Mouse (Mus musculus) layer of hippocampus, postnatal 10 days (tissue): ENCODE data around the gene Traf6. TPM values are rescaled to one million over a fixed set of nuclear protein-coding genes. Genes with fewer than 3 reads are reported as not detected.
A peak's percentile ranks its signal among the peaks of the same experiment; 100 is the strongest.

Experiments used
- DNase-seq, 2 experiments: peaks; one replicate each; pipeline ENCODE4 v3.0.0; 2021; ENCODE audit warnings: low spot score in 2 of 2
- long read RNA-seq: library from polyadenylated mRNA; stranded (forward); transcript quantifications from one replicate; pipeline ENCODE4 v2.0.0, GENCODE M21; 2023
- total RNA-seq, 2 experiments: library from RNA; stranded (reverse); gene quantifications; 2 replicates each; pipeline ENCODE4 v1.2.3; 2021

Gene Traf6
- total RNA-seq, result 10 to 100 TPM; 13.2 to 13.6 TPM
- long read RNA-seq, full-length matches to known transcripts, result 1 of 4 reads
- long read RNA-seq, partial matches to known transcripts, result 0 of 4 reads
- long read RNA-seq, other reads (novel, unspliced or antisense), result 3 of 4 reads

DNA sequence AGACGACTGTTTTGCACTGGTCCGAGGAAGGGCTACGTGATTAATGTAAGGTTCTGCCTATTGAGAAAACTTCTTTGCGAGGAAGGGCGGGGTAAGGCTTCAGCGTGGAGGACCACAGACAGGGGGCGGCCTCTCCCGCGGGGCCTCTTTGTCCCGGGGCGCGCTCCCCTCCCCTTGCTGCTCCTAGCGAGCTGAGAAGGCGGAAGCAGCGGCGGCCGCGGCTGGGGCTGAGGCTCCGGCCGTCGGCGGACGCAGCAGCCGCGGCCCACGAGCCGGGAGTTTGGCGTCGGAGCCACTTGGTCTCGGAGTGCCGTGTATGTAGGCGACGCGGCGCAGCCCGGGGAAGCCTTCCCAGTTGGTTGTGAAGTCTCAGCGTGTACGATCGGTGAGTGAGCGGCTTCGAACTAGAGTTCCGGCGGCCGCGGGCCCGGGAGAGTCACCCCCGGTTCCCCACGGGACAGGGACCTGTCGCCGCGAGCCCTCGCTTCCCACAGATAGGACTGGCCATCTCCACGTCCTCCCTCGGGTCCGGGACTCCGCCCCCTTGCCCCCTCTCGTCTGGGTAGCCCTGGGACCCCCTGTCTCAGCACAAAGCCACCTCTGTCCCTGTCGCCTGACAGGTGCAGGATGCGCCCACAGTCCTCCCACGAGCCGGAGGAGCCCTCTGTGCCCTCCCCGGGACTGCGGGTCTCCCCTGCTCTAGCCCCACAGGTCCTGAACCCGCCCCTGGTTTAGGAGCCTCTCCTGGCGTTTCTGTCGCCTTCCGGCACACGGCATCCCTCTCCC is at the start of gene Traf6:
TSS of gene Traf6 (plus strand) at position 194 of the 786 bp plus-strand sequence.
- peak; percentile 82 to 89 for DNase-seq

DNA sequence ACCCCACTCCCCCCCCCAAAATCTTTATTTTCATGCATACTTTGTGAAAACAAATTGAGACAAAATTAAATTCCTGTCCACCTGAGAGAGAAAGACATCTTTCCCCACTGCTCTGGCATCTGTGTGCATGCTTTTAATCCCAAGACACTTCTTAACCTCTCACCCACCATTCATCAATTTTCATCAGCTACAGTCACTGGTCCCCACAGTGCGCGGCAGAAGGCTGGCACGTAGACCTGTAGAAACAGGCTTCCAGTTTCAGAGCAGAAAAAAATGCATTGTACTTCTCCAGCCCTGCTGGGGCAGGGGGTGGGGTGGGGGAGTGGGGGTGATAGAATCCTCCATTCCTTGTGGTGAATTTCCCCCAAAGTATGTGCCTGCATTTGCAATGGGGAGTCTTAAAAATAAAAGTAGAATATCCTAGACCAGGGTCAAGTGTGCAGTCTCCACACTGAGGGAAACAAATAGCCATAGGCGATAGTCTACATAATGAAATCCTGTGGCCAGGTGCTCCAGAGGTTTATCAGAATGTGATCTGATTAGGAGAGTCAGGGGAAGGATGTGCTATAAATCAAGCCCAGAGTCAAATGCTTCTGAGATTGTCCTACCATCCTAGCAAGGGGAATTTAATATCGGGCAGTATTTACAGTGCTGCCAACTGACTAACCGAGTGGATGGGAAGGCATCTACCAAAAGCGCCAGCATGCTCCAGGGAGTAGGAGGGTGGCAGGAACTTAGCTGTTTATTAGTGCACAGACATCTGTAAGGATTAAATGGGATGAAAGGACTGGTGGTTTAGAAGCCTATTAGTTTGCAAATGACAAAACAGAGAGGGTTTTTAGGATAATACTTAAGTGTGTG is 39.0 kb upstream of the Traf6 start:
- no peak for DNase-seq

DNA sequence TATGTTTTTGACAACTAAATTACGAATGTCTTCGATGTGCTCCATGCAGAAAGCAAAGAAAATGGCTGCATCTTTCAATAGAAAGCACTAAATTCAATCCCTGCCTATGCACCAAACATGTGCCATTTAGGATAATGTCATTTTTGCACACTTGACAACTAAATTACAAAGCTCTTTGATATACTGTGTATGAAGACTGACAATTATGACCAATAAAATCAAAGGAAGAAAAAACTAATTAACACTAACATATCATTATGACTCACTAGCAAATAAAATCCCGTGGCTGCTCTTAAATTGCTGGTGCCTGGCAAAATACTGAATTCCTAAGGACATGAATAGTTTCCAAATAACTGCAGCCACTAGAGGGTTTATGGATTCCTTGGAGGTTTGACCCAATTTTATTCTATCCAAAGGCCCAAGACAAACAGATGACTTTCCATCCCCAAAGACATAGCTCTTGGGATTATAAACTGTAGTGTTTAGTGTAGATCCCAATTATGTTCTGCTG is 38.3 kb upstream of the Traf6 start:
- DNase-seq, result no peak

DNA sequence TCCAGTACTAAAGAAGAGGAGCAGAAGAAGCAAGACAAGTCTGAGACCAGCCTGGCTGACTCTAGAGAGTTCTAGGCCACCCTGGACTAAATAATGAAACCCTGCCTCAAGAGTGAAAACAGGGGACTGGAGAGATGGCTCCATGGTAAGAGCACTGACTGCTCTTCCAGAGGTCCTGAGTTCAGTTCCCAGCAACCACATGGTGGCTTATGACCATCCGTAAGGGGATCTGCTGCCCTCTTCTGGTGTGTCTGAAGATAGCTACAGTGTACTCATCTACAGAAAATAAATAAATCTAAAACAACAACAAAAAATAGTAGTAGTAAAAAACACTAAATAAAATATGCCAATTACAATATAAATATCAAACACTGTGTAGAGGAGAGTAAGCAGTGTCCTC is 32.4 kb upstream of the Traf6 start:
- DNase-seq, result no peak

DNA sequence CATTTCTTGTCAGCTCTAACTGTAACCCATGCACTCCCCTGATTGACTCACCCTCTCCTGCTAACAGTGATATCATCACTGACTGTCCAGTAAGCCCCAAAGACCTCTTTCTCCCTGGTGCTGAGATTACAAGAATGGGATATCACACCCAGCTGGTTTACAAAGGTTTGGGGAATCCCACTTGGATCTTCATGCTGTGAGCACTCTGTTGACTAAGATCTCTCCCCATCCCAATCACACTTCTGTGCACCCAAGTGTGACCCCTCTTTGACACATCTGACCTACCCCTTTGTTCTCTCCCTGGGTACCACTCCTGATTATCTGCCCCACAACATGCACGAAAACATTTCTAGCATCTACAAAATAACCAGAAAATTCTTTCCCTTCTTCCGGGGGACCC is 29.9 kb upstream of the Traf6 start:
- no peak for DNase-seq

DNA sequence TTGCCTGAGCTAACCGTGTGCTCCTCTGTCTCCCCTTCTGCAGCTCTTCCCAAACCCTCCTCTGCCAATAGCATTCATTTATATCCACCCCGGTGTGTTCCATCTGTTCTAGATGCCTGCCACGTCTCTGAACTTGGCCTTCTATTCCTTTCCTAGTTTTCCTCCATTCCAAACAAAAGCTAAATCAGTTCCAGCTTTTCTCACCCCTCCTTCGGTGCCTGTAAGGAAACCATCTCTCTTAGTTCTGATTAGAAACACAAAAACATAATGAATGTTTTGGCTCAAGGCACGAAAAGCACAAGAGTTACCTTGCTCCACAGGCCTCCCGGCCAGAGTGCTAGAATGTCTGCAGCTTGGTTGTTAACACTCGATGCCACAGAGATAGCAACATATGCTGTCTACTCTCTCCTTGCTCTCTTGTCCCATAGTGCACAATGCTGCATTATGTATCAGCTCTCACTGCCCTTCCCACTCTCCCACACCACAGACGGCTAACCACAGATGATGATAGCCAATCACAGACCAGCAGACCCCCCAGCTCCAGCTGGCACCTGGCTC is 29.0 kb upstream of the Traf6 start, which contains the start of the genes Rag1 and B230118H07Rik:
TSS of gene Rag1 (minus strand) at position 388 of the 558 bp plus-strand sequence.
TSS of gene B230118H07Rik (minus strand) at position 419 of the 558 bp plus-strand sequence.
- no peak for DNase-seq

DNA sequence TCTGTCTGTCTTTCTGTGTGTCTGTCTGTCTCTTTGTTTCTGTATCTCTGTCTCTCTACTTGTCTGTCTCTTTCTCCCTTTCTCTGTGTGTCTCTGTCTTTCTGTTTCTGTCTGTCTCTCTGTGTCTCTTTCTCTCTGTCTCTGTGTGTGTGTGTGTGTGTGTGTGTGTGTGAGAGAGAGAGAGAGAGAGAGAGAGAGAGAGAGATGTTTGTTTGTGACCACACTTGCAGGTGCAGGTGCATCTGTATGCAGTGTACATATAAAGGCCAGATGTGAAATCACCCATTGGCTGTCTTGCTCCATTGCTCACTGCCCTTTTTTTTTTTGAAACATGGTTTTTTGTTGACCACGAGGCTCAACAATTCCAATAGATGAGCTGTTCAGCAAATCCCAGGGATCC is 27.8 kb upstream of the Traf6 start:
- DNase-seq, result no peak

DNA sequence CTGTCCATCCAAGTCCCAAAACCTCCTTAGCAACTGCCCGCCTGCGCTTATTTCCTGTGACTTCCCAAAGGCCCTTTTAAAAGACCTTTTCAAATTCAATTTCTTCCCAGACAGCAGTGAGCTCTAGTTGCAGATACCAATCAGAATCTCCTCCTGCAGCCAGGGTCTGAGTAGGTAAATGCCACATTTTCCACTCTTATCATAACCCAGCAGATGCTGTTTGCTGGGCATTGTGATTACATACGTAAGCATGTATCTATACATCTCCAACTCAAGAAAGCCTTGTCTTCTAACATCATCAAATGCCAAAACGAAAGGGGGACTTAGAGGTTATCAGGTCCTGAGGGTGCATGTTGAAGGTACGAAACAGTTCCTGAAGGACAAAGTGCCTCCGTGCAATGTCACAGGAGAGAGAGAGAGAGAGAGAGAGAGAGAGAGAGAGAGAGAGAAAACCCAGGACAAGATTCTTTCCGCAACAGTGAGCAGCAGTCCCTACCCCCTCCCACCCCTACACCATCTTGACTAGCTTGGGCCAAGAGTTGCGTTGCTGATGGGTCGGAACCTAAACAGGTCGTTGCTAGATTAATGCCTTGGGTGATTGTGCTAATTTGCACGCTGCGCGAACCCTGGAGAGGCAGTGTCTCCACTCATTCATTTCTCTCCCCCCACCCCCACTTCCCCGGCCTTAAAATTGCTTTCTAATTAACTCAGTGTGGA is 25.9 kb upstream of the Traf6 start:
- DNase-seq, result peak in 1 of 2 experiments; percentile 16

DNA sequence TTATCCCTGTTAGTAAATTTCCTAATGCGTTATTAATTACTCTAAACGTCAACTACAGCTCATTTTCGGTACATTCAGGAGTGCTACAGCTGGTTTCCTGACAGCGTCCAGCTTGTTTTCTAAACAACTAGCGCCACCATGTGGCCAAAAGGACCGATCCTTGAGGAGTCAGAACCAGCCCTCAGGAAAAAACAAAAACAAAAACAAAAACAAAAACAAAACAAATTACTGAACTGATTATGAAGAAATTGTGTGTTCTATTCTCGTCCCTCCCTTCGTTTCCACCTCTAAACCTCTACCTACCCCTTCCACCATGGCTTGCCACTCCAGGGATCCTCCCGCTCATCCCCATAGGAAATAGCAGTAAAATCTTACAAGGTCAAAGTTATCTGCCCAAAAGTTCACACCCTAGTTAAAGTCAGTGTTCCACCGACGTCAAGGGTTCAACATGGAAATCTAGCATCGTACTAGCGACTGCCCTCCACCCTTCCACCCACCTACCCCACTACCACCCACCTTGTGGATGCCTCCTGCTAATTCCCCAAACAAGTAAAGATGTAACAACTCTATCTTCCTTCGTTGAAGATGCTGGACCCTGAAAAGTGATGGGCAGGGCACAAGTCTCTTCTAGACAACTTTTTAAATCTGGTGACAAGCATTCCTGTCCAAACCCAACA is 25.2 kb upstream of the Traf6 start:
- DNase-seq, result peak; percentile 82 to 86

DNA sequence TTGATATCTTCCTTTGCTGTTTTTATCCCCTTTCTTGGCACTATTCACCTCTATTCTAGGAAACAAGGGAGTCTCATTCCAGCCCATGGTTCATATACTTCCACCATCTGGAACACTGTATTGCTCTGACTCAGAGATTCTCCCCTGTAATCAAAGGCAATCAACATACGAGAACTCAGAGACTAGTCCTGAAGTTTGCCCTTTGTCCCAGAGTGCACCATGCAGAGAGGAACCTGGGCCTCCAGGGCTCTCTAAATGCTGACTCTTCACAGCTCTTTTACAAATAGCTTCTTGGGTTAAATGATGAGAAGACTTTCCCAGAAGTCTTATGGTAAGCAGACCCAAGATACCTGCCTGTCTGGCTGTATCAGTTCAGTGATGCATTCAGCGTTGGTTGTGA is 17.7 kb upstream of the Traf6 start:
- DNase-seq, result no peak

DNA sequence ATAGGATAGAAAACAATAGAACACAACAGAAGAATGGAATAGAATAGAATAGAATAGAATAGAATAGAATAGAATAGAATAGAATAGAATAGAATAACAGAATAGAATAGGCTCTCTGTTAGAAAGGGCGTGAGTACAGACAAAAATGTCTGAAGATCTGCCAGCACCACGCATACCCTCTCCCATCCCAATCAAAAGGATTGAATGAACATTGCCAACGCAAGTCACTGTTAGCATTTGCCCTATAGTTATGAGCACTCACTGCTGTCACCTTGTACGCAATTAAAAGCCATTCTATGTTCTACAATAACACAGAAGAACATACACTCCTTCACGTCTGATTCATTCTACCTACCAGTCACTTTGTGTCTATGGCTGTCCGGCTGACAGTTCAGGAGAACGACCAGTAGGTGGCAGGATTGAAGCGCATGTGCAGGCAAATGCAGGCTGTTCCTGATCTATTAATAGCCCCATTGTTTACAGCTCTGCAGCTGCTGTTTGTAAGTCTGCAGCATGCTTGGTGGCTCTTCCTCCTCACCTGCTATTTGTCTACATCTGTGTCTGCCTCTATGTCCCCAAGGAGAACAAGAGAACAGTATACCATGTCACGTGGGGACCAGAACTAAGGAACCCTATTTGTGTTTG is 13.0 kb upstream of the Traf6 start:
- DNase-seq, result peak; percentile 77 to 87

DNA sequence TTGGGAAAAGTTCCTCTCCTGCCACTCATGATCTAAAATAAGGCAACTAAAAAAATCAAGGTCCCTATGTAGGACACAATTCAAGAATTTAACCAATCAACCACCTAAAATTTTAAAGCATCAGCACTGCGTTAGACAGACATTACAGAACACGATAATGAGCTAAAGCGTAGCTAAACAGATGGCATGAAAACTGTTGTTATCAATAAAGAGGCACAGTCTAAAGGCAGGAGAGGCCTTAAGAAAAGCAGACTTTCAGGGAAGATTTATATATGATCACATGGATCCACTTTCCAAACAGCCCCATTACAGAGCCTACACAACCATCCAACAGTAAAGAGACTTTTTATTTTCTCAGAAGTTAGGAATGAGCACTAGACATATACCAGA is 12.5 kb upstream of the Traf6 start:
- DNase-seq, result no peak

DNA sequence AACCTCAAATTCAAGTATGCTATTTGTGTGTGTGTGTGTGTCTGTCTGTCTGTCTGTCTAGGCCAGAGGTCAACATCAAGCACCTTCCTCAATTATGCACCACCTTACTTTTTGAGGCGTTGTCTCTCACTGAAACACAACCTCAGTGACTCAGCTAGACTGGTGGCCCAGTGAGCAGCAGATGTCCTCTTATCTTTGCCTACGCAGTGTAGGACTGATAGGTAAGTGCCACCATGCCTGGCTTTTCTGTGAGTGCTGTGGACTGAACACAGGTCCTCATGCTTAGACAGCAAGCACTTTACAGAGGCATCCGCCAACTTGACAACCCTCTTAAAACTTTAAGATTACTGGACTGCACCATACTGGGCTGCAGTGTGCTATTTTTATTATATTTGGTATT is 9.5 kb upstream of the Traf6 start:
- DNase-seq, result no peak

DNA sequence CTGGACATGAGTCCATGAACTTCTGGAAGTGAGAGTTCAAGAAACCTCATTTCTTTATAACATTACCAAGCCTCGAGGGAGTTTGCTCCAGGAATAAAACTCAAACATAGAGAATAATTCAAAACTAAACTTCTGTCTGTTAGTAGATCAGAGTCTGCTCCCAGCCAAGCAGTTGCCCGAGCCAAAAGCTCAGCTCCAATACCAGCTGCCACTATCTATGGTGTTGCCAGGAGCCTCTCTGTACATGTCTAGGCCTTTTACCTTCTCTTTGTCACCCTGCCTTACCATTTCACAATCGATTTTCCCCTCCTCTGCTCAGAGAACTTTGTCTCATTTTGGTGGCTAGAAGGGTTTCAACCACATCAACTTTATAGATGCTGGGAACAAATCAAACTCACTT is 4.7 kb upstream of the Traf6 start:
- no peak for DNase-seq

DNA sequence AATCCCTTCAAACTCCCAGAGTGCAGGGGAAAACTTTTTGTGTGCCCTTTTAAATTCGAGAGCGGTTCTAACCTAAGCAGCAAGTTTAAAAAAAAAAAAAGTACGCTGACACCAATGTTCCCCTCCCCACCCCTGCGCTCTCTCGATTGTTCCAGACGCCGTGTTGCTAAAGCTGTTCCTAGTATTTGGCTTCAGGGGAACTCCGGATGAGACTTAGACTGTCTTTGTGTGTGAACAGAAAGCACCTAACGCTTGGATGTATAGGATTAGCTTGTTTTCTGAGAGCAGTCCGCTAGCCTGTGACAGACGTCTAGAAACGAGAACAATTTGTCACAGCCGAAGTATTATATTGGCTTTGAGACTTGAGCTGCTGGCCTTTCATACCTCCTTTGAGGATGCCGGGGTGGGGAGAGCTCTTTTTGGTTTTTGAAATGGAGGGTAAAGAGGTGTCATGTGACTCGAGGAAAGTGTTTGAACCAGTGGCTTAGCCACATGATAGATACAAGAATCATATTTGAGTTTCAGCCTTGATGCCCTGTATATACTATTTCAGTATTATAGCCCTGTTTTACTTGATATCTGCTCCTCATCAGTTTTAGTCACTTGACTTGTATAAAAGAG is 1.0 kb downstream of the Traf6 start:
- DNase-seq, result no peak

DNA sequence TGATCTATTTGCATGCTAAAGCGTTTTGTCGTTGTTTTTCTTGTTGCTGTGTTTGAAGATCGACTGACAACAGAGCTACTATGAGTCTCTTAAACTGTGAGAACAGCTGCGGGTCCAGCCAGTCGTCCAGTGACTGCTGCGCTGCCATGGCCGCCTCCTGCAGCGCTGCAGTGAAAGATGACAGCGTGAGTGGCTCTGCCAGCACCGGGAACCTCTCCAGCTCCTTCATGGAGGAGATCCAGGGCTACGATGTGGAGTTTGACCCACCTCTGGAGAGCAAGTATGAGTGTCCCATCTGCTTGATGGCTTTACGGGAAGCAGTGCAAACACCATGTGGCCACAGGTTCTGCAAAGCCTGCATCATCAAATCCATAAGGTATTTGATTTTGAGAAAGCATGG is 6.2 kb downstream of the Traf6 start:
- peak; percentile 37 to 57 for DNase-seq

DNA sequence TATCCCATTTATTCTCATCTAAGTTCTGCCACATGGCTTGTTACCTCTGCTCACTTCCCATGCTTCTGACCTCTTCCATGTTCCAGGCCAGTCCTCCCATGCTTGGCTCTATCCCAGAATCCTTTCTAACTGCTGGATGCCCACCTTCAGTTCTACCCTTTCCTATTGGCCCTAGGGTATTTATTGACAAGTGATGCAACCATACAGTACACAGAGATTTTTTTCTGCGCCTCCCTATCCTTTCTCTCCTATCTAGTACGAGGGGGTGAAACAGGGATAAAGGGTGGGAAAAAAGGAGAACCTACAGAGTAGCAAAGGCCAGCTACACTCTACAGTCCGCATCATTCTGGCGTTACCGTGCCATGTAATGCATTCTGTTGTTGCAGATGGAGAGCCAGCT is 9.8 kb downstream of the Traf6 start:
- DNase-seq, result no peak

DNA sequence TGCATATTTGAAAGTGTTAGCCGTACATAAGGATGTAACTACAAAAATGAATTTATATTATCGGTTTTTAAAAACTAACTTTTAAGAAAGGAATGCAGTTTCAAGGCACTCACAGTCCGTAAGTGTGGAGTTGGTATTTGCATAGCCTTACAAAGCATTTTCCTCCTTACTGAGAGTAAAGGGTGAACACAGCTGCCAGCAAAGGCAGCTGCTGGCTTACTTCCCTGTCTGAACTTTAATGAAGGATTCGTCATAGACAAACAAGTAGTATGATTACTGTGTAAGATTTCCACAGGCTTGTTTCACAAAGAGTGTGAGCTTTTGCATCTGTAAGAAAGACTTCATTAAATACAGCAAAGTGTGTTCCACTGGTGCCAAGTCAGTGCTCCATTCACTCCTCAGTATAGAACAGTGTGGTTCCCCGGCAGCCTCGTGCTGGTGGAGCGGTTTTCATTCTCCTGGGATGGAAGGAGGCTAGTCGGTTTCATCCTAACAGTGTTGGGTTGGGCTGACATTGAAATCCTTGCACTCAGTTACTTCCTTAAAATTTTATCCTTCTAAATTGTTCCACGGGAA is 12.1 kb downstream of the Traf6 start:
- no peak for DNase-seq

DNA sequence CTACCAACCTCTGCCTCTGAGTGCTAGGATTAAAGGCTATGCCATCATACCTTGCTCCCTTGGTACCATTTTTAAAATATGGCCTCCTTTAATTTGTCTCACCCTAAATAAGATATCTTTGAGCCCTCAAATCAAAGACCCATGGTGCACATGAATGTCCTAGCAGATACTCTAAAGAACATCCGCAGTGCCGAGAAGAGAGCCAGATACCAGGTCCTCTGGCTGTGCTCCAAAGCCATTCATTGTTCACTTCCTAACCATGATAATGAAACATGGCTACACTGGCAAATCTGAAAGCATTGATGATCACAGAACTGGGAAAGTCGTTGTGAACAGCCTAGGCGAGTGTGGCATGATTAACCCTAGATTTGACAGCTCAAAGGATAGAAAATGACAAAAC is 14.8 kb downstream of the Traf6 start:
- peak in 1 of 2 experiments; percentile 22 for DNase-seq
